Mouse (Mus musculus): ENCODE results near the gene Tmem88b.
A peak's percentile ranks its signal among the peaks of the same experiment; 100 is the strongest.
"Not testable (repeated sequence)": the region's sequence is repeated elsewhere in the genome, so short reads cannot be mapped to it uniquely, and the experiment has no call there.

The Tmem88b gene

DNA sequence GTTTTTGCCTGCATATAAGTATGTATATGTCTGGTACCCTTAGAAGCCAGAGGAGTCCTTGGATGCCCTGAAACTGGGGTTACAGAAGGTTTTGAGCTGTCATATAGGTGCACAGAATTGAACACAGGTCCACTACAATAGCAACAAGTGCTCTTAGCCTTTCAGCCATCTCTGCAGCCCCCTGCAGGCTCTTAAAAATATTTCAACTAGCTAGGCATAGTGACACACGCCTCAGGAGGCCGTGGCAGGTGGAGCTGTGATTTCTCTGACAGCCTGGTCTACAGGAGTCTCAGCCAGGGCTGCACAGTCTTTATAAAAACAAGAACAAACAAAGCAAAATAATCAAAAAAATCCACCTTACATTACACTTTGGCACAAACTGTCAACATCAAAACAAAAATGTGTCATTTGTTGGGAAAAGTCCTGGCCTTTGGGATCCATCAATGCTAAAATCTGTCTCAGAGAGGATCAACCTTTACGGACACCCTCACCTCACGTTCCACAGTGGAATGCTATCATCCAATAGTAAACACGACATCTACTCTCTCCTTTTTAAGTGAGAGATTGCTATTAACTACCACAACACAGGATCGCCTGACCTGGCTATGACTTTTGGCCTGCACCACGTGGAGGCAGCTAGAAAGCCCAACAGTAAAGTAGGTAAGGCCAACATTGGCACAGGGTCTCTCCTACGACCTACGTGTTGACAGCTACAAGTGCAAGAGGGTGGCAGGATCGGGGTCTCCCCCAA, 25.6 kb downstream of the Tmem88b start:
- DNase-seq, result no peak

DNA sequence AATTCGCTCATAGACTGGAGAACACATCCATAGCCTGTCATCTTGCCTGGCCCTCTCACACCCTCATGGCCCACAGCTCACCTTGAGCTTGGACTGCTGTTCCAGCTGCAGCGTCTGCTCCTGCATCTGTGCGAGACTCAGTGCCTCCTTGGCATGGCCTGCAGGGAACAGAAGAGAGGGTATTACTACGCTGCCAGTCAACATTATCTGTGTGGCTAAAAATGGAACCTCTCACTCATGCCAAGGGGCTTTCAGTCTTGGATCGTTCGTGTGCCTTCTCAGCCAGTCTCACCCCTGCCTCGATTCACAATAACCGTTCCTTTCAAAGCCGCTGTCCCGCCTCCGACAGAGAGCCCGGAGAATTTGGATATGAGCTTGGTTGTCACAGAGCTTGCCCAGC, 28.7 kb downstream of the Tmem88b start:
- DNase-seq, result no peak

DNA sequence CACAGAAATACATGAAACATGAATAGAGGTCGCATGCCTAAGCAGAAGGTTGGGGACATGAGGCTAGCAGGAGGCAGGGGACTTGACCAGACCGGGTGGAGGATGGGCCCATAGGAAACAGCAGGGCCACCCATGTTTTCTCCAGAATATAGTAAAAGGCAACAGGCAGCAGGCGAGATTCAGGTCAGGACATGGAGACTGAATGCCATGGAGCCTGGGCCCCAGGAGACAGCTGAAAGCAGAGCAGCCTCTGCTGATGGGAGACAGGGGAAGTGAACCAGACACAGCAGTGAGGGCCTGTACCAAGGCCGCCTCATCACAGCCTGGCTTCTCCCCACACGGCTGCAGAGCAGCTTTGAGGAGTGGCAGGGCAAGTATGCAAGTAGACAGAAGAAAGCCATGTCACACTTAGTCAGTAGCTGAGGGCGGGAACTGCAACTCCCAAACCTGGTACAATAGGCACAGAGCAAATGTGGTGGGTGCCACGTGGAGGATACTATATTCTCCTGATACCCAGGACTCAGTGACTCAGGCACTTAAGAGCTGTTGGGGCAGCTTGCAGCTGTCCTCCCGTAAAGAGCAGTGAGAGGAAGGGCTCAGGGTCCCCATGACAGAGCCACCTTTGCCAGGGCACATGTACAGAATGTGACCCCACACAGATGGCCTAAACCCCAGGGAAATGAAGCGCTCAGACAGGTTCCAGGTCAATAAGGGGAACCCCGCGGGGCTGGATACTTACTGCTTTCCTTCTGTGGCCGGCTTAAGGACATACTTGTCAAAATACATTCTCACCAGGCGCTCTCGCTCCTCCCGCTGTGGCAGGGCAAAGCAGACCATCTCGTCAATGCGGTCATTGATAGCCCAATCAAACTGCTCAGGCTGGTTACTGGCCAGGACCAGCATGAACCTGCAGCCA, 38.8 kb downstream of the Tmem88b start:
- no peak for DNase-seq

DNA sequence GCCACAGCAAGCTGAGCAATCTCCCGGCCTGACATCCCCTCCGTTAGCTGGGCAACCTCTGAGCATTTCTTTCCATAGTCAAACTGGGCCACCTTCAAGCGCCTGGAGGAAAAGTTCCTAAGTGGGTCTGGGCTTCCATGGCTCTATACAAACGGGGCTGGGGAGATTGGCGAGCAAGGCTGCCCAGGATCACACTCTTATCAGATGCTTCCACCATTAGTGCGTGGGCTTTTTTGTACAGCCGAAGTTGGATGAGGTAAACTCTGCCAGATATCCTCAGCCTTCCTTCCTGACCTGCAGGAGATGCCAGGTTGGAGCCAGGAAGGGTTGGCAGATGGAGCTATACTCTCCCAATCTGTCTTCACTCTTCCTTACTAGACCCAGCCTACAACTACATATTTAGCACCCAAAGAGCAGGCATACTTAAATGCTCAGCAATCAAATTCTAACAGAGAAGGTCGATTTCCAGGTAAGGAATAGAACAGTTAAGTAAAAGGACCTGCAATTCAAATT, 39.6 kb downstream of the Tmem88b start:
- no peak for DNase-seq

DNA sequence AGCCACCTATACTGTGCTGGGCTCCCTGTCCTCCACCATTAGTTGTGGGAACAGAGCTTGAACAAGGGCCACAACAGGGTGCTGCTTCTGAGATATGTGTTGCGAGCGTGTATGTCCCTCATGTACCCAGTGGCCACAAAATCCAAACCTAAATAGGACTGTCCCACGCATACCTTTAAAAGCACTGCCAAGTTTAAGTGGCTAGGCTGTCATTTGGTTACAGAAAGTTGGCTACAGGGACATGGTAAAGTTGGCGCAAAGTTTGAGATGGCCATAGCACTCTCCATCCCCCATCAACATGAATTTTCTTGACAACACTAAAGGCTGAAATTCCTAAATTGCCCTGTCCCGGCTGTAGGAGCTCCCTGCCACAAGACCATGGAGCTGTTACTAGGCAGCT, 40.5 kb downstream of the Tmem88b start:
- no peak for DNase-seq

DNA sequence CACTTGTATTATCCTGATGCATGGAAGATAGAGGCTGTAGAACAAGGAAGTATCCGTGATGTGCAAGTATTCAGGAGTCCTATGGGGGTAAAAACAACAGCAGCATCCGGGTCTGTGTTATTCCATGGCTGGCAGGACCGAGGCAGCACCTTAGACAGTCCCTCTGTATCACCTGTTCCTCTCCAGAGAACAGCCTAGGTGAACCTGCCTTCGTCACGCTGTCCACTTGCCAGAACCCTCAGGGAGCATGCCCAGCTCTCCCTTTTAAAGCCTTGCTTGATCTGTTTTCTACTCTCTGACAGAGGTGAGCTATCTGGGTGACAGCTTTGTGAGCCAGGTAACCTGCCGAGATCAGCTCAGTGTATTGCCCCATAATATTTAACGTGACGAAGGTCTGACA, 41.2 kb downstream of the Tmem88b start:
- DNase-seq, result no peak

DNA sequence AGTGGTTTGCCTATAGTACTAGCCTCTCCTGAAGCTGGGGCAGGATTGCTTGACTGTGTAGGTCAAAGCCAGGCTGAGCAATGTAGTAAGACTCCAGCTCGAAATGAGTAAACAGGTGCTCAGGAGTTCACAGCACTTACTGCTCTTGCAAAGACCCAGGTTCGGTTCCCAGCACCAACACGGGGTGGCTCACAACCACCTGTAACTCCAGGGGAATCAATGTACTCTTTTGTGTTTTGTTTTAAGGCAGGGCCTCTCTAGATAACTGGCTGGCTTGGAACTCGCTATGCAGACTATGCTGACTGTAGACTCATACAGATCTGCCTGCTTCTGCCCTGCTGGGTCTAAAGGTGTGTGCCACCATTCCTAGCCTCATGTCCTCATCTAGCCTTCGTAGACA, 43.0 kb downstream of the Tmem88b start:
- DNase-seq, result no peak

DNA sequence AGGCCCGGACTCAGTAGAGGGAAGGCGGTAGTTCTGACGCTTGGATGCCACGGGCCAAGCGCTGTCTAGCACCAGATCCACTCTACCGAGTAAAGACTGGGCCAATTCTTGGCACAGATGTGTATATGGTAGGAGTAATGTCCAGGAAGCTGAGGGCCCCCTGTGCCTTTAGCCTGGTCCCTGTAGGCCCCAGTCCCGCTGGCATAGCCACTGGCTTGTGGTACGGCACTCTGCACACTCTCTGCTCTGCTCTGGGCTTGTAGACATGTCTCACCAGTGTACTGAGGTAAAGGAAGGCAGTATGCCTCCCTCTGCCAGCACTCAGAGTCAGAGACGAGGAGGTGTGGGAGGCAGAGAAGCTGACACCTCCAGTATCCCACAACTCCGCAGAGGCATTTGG, 45.0 kb downstream of the Tmem88b start:
- not testable (repeated sequence) for DNase-seq

DNA sequence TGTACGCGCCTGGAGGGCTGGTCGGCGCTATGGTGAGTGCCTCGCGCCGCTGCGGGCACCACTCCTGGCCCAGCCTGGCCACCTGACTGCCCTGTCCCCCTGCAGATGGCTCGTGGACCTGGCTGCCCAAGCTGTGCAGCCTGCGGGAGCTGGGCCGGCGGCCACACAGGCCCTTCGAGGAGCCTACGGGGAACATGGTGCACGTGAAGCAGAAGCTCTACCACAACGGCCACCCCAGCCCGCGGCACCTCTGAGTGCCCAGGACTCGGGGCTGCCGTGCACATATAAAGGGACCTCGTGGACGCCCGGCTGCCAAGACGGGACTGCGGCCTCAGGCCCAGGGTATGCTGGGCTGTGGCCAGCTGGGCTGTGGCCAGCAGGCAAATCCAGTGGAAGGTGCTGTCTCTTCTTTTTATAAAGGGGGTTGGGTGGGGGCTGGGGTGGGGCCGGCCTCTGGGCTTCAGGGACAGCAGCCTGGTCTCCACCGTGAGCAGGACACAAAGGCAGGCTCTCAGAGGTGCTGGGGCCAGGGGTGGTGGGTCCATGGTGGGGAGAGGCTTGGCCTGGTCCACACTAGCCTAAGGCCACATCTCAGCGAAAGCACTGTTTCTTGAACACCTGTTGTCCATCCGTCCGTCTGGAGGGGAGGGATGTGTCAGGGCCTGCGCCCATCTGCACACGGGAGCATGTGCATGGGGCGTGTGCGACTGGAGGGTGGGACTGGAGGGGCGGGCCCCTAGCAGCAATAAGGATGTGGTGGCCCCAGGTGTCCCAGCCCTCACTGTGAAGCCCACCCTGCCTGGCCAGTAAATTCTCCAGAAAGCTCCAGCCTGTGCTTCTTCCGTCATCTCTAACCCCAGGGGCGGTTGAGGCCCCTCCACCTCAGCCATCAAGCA, 45.7 kb downstream of the Tmem88b start:
- DNase-seq, result no peak

DNA sequence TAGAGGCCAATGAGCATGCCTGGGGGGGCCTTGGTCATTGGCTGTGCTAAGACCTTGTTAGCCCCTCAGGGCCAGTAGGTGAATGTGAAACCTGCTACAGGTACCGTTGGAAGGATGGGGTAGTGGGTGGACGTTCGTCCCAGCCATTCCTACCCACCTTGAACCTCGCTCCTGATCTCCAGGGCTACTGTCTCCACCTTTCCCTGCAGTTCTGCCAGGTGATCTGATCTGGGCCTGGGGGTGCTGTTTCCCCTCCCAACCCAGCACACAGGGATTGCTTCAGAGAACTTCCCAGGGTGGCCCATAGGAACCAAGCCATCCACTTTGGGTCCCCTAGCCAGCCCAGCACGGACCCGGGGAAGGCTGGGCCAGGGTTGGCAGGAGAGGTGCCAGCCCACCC, 46.5 kb downstream of the Tmem88b start:
- DNase-seq, result no peak

DNA sequence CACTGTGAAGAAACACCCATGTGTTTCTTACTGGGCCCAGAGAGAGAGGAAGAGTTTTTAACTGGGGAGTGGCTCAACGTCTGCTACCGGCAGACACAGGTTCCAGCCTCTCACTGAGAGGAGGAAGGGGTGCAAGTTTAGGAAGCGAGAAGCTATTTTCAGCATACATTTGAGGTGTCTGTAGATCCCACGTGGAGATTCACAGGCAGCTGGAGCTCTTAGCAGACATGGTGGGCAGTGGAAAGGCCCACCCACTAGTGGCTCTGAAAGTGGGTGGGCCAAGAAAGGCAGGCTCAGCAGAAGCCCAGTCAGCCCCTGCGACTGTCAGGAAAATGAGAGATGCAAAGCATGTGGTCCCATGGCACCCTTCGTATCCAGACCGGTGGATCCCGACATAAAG, 47.4 kb downstream of the Tmem88b start:
- no peak for DNase-seq

DNA sequence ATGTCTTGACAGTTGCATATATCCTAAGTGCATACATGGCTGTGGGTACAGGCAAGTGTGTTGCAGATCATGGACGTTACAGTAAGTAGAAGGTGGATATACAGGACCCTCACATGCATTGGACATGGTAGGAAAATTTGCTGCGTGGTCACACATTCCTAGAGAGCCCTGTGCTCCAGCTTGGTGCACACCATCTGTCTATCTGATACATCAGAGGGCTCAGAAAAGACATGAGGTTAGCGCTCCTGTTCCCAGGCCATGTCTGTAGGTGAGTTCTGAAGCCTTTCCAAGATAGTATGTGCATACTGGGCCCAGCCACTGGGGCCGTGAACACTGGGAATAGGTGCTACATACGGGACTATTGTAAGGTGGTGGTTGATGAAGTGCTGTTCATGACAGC, 49.3 kb downstream of the Tmem88b start:
- no peak for DNase-seq

DNA sequence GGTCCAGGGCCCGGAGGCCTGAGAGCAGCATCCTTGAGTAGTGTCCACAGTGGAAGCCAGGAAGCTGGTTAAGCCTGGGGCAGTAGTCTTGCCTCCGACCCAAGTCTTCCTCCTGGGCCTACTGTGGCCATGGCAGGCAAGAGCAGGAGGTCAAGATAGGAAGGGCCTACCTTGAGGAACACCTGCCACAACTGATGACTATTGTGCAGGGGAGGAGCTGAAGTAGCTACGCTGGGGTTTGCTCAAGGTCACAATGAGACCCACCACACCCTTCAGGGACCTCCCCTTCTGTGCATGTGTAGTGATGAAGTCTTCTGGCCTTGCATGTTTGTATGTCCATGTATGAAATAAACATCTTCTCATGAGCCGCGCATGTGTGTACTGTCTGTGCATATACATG, 49.9 kb downstream of the Tmem88b start:
- DNase-seq, result no peak

DNA sequence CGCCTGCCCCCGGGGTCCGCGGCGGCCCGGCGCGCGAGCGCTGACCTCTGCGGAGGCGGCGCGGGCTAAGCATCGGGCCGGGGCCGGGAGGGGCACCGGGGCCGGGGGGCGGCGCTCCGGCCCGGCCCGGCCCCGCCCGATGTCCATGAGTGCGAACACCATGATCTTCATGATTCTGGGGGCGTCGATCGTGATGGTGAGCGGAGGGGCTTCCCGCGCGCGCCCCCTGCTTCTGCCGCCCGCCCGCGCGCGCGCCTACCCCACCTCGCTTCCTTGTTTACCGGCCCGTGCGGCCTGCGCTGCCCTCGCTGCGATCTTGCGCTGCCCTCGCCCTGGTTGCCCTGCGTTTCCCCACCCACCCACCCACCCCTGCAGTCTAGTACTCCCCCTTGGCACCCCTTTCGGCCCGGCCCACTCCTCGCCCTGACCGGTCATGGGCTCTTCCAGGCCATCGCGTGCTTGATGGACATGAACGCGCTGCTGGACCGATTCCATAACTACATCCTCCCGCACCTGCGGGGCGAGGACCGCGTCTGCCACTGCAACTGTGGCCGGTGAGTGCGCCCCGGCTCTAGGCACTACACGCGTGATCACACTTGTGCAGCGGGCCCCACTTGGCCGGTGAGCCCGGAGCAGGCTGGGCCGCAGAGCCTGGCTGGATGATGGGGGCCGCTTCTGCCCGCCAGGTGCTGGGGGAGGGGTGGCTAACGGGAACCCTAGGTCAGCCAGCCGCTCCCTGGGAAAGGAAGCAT, 50.5 kb downstream of the Tmem88b start:
- DNase-seq, result peak; percentile 34

DNA sequence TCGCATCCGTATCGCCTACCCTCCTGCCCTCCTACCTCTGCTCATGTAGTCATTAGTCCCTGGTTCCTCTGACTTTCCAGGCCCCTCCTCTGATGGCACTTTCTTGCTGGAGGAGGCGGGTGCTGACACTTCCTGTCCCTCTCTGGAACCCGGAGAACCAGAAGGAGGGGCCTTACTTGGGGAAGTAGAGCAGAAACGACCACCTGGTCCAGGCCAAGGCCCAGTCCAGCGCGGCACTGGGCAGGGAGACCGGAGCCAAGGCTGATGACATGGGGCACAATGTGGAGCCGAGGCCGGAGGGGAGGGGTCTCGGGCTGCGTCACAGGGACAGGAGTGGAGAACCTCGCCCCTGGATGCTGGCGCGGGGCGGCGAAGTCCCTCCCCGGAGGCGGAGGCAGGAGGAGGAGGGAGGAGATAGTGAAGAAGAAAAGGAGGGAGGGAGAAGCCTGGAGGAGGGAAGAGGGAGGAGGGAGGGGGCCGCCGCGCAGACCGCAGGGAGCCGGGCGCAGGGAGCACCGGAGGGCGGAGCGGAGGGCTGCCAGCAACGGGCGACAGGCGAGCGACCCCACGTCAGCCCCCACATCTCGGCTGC, 51.2 kb downstream of the Tmem88b start, which contains the start of gene Tmem240:
Tmem240 (plus strand) TSS at position 451 of the 592 bp plus-strand sequence.
- peak; percentile 93 for DNase-seq

DNA sequence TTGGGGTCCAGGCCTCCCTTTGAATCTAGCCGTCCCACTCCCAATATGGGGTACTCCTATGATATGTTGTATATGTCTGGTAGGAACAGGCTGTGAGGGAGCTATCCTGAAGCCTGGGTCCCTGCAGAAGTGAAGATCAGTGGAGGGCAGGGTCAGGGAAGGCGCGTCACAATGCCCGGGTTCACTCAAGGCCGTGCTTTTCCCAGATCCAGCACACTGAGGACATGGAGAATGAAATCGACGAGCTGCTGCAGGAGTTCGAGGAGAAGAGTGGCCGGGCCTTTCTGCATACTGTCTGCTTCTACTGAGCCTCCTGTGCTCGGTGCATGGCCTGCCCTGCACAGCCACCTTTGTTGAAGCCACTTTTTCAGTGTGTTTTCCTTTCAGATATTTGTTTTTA, 52.4 kb downstream of the Tmem88b start:
- no peak for DNase-seq

All from layer of hippocampus, adult 9-11 months (tissue).